ENCODE assay signal across 8 mouse cellular contexts in the genomic region with DNA sequence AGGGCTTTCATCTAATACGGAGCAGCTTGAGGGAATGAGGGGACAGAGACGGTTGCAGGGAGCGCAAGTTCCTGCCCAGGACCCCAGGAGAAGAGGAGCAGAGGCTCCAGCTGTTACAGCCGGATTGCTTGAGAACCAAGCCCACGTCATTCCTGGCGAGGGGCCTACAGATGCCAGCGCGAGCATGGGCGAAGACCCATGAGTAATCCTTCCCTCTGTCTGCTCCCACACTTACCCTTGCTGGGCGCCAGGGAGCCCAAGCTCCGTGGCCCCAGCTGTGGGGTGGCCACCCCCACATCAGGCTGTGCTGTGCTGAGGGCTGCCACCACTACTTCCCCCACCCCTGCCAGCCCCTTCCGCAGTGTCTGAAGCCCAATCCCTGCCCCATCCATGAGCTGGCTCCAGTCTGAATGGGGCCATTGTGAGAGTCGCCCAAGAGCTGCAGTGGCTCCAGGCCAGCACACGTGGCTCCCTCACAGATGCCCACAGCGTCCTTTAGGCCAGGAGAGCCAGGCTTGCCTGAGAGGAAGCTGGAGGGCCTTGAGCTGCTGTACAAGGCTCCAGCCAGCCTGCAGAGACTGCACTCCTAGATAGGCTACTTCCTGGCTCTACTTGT. TPM values are rescaled to one million over a fixed set of nuclear protein-coding genes. Genes with fewer than 3 reads are reported as not detected.
A peak's percentile ranks its signal among the peaks of the same experiment; 100 is the strongest.
DNase-seq lines count a peak whose midpoint lies in the region; ATAC-seq lines count a peak whose summit lies in the region.

No protein-coding gene starts in this region.

- H3K4me1 ChIP-seq in forebrain, embryonic 16.5 days (replicated peaks; ENCODE audit: control insufficient read depth, insufficient read depth, low read length): peaks cover 6% of the 10 kb centered on the region; the same call in 1 of the 2 replicates
- no peaks in the 10 kb centered on the region for H3K4me1 ChIP-seq in intestine, embryonic 14.5 days (replicated peaks; ENCODE audit: control insufficient read depth, insufficient read depth, low read length)
- peaks cover 52% of the 10 kb centered on the region for H3K4me1 ChIP-seq in liver, embryonic 12.5 days

- H3K27me3 ChIP-seq in forebrain, embryonic 16.5 days (replicated peaks; ENCODE audit: control insufficient read depth, insufficient read depth, low read length): no peaks in the 10 kb centered on the region
- no peaks in the 10 kb centered on the region for H3K27me3 ChIP-seq in intestine, embryonic 14.5 days (replicated peaks; ENCODE audit: control insufficient read depth, insufficient read depth, low read length)
- no peaks in the 10 kb centered on the region for H3K27me3 ChIP-seq in liver, embryonic 12.5 days (replicated peaks)

- no peaks in the 10 kb centered on the region for H3K9me3 ChIP-seq in forebrain, embryonic 16.5 days (ENCODE audit: control insufficient read depth, low read length)
- H3K9me3 ChIP-seq in intestine, embryonic 14.5 days (ENCODE audit: control insufficient read depth, low read length): no peaks in the 10 kb centered on the region
- H3K9me3 ChIP-seq in liver, embryonic 12.5 days (replicated peaks): no peaks in the 10 kb centered on the region

- H3K4me2 ChIP-seq in forebrain, embryonic 16.5 days (ENCODE audit: low read length): peak overlapping the region; percentile 35
- H3K4me2 ChIP-seq in intestine, embryonic 14.5 days (ENCODE audit: low read length): no peak overlapping the region
- no peak overlapping the region for H3K4me2 ChIP-seq in liver, embryonic 12.5 days

- no peaks in the 10 kb centered on the region for H3K36me3 ChIP-seq in forebrain, embryonic 16.5 days (ENCODE audit: control insufficient read depth, insufficient read depth)
- H3K36me3 ChIP-seq in intestine, embryonic 14.5 days (ENCODE audit: control insufficient read depth, insufficient read depth, low read length): no peaks in the 10 kb centered on the region
- no peaks in the 10 kb centered on the region for H3K36me3 ChIP-seq in liver, embryonic 12.5 days

- no peak overlapping the region for H3K27ac ChIP-seq in forebrain, embryonic 16.5 days (ENCODE audit: low read length)
- H3K27ac ChIP-seq in intestine, embryonic 14.5 days (ENCODE audit: low read depth): no peak overlapping the region
- H3K27ac ChIP-seq in liver, embryonic 12.5 days: no peak overlapping the region

- H3K4me3 ChIP-seq in forebrain, embryonic 16.5 days (replicated peaks; ENCODE audit: low read length): no peak overlapping the region
- no peak overlapping the region for H3K4me3 ChIP-seq in intestine, embryonic 14.5 days (ENCODE audit: low read depth, low read length)
- no peak overlapping the region for H3K4me3 ChIP-seq in liver, embryonic 12.5 days

- WGBS in forebrain, embryonic 16.5 days: 31% methylated on average over 15 of the region's 15 CpGs
- 71% methylated on average over 15 of the region's 15 CpGs for WGBS in intestine, embryonic 14.5 days
- WGBS in liver, embryonic 12.5 days (ENCODE audit: insufficient replicate concordance): 70% methylated on average over 15 of the region's 15 CpGs

- peak; percentile 68 for DNase-seq in adrenal gland, postnatal 14 days
- DNase-seq in adrenal gland, adult 18-20 months (ENCODE audit: low spot score in 2 of 2): no peak
- peak; percentile 46 for DNase-seq in NIH3T3 (ENCODE audit: low read depth)
- DNase-seq in intestine, embryonic 14.5 days (ENCODE audit: low spot score): no peak
- peak; percentile 62 for DNase-seq in right cerebral cortex, postnatal 4 days
- DNase-seq in spleen, postnatal 14 days (ENCODE audit: low spot score in 2 of 2): no peak

- no peak overlapping the region for H3K9ac ChIP-seq in forebrain, embryonic 16.5 days (replicated peaks; ENCODE audit: low read depth, low read length)
- no peak overlapping the region for H3K9ac ChIP-seq in intestine, embryonic 14.5 days (ENCODE audit: low read length)
- H3K9ac ChIP-seq in liver, embryonic 12.5 days: 0 out of 2 replicates have a peak overlapping the region, but pooled peaks have one; percentile 4

- ATAC-seq in forebrain, embryonic 16.5 days: peak; percentile 95
- ATAC-seq in intestine, embryonic 14.5 days (replicated peaks; ENCODE audit: low FRiP score, low TSS enrichment, low read depth): 0 out of 2 replicates have a peak, but pooled peaks have one; percentile 36
- ATAC-seq in liver, embryonic 12.5 days: 0 out of 2 replicates have a peak, but pooled peaks have one; percentile 28

RNA-seq across cellular contexts. Expression of a gene that starts 25.4 kb away (rescaled TPM):
- total RNA-seq in adrenal gland, postnatal 14 days (2021): 95.7 and 116 TPM in 2 replicates
- total RNA-seq in adrenal gland, adult 18-20 months (2021): 100 to 1,000 TPM in 1 of 2 experiments, 10 to 100 TPM in 1; 74.4 to 136 TPM
- polyA plus RNA-seq in forebrain, embryonic 16.5 days (2015; fragmentation: Nextera tagmentation; extraction: Ambion mirVana): 97.8 and 125 TPM in 2 replicates
- polyA plus RNA-seq in intestine, embryonic 14.5 days (2014; fragmentation: Nextera tagmentation; extraction: Ambion mirVana): 107 and 114 TPM in 2 replicates
- 161 and 169 TPM in 2 replicates for polyA plus RNA-seq in liver, embryonic 12.5 days (2016; fragmentation: Nextera tagmentation; extraction: Ambion mirVana)

RNA-seq across cellular contexts. Expression of a gene that starts 55.1 kb away (rescaled TPM):
- 120 and 136 TPM in 2 replicates for total RNA-seq in adrenal gland, postnatal 14 days (2021)
- 100 to 1,000 TPM in 1 of 2 experiments, 10 to 100 TPM in 1; 99.3 to 114 TPM for total RNA-seq in adrenal gland, adult 18-20 months (2021)
- 179 and 198 TPM in 2 replicates for polyA plus RNA-seq in forebrain, embryonic 16.5 days (2015; fragmentation: Nextera tagmentation; extraction: Ambion mirVana)
- 201 and 215 TPM in 2 replicates for polyA plus RNA-seq in intestine, embryonic 14.5 days (2014; fragmentation: Nextera tagmentation; extraction: Ambion mirVana)
- 170 and 173 TPM in 2 replicates for polyA plus RNA-seq in liver, embryonic 12.5 days (2016; fragmentation: Nextera tagmentation; extraction: Ambion mirVana)

Comparison
In these comparisons a context has a peak if more than half of its experiments do, and no peak if none do; other contexts are left out.
1. DNase-seq: peak in adrenal gland, postnatal 14 days (single experiment), NIH3T3 (single experiment) and right cerebral cortex, postnatal 4 days (single experiment); none in adrenal gland, adult 18-20 months (0 of 2), intestine, embryonic 14.5 days (single experiment) and spleen, postnatal 14 days (0 of 2).
2. ATAC-seq: peak in every context shown above with its lines; median percentile 95 in forebrain, embryonic 16.5 days; 36 in intestine, embryonic 14.5 days; 28 in liver, embryonic 12.5 days.